Mouse (Mus musculus) small intestine, adult 2 months (tissue): ENCODE results near the gene Gucy2d. TPM values are rescaled to one million over a fixed set of nuclear protein-coding genes. Genes with fewer than 3 reads are reported as not detected.

Source experiments
- H3K27ac ChIP-seq: fragments of 200-500 bp; 2 replicates; pipeline ENCODE4 v1.5.1; 2012; ENCODE audit warnings: low read depth, low read length, control low read depth, inconsistent platforms; ENCODE audit not compliant: insufficient read depth
- H3K27me3 ChIP-seq: fragments of 200-500 bp; 2 replicates; pipeline ENCODE4 v1.6.1; 2012; ENCODE audit warnings: mild to moderate bottlenecking, moderate library complexity, low read length, inconsistent platforms; ENCODE audit not compliant: control insufficient read depth, insufficient read depth
- H3K36me3 ChIP-seq: fragments of 200-500 bp; 2 replicates; pipeline ENCODE4 v1.6.1; 2012; ENCODE audit warnings: mild to moderate bottlenecking, low read length, control low read depth, inconsistent platforms; ENCODE audit not compliant: control insufficient read depth, insufficient read depth
- H3K4me1 ChIP-seq: fragments of 200-500 bp; 2 replicates; pipeline ENCODE4 v1.6.1; 2012; ENCODE audit warnings: low read length, inconsistent platforms, mixed read lengths; ENCODE audit not compliant: control insufficient read depth, insufficient read depth, insufficient read length
- H3K4me3 ChIP-seq: fragments of 200-500 bp; 2 replicates; pipeline ENCODE4 v1.5.1; 2012; ENCODE audit warnings: low read depth, mild to moderate bottlenecking, control low read depth, inconsistent platforms, low read length, moderate library complexity
- CTCF ChIP-seq: fragments of 200-500 bp; IDR thresholded peaks from 2 replicates; pipeline ENCODE4 v1.5.1; 2012; ENCODE audit warnings: low read depth, mild to moderate bottlenecking, control low read depth, inconsistent platforms, low read length, moderate library complexity, mixed read lengths; ENCODE audit not compliant: insufficient replicate concordance, insufficient read length; ENCODE audit errors: extremely low read depth
- POLR2A ChIP-seq: fragments of 200-500 bp; IDR thresholded peaks from 2 replicates; pipeline ENCODE4 v1.6.1; 2012; ENCODE audit warnings: low read depth, mild to moderate bottlenecking, control low read depth, inconsistent platforms, low read length, moderate library complexity
- WGBS: fragments of 180-500 bp; shearing (Covaris S2); methylation state at CpG from one replicate; pipeline ENCODE4 v1.1.7; 2018; 5-methylcytosine and 5-hydroxymethylcytosine counted together
- polyA plus RNA-seq: library from polyadenylated mRNA; depleted of rRNA; stranded (reverse); fragments of >200 nt; gene quantifications from 2 replicates; pipeline ENCODE4 v1.2.3, GENCODE M21; 2012

Gucy2d gene
- polyA plus RNA-seq, 1 experiment: not detected

DNA sequence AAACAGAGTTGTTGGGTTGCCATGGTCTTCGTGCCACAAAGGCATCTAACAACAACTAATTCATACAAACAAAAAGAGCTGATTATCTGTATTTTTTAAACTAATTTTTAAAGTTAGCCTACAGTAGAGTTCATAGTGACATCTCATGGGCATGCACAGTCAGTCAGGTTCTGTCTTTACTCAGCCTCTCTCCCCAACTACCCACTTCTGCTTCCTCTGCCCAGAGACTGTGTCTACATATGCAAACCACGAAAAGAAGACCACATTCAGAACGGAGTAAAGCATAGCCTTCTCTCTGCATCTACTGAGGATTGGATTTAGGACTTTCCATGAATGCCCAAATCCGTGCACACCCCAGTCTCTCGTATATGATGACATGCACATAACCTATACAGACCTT lies 32.6 kb upstream of the Gucy2d start:
- H3K27me3 ChIP-seq: no peaks in the 10 kb centered on the region
- peaks cover 6% of the 10 kb centered on the region; the same call in 1 of the 2 replicates for H3K4me1 ChIP-seq
- TF ChIP-seq POLR2A (no peak), CTCF (no peak)
- no peak overlapping the region for H3K4me3 ChIP-seq
- 79% methylated on average over 5 of the region's 5 CpGs for WGBS
- H3K36me3 ChIP-seq: no peaks in the 10 kb centered on the region
- H3K27ac ChIP-seq: no peak overlapping the region

DNA sequence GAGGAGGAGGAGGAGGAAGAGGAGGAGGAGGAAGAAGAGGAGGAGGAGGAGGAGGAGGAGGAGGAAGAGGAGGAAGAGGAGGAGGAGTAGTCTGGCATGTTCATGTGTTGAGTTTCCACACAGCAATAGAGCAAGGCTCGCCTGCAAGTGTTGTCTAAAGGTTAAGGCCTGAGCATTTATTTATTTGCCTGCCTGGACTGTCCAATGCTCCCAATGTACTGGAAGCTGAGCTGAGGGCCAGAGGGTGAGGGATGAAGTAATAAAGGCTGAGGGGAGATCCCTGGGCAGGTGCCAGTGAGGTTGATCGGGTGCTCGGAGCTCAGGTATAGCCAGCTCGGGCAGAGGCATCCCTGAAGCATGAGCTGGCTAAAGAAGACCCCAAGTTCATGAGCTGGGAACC lies 27.1 kb upstream of the Gucy2d start:
- TF ChIP-seq POLR2A (no peak), CTCF (no peak)
- Histone ChIP-seq H3K4me3 (no peak overlapping the region), H3K36me3 (no peaks in the 10 kb centered on the region), H3K27me3 (no peaks in the 10 kb centered on the region), H3K4me1 (peaks cover 14% of the 10 kb centered on the region; the same call in 1 of the 2 replicates), H3K27ac (no peak overlapping the region)
- WGBS: 92% methylated on average over 4 of the region's 4 CpGs

DNA sequence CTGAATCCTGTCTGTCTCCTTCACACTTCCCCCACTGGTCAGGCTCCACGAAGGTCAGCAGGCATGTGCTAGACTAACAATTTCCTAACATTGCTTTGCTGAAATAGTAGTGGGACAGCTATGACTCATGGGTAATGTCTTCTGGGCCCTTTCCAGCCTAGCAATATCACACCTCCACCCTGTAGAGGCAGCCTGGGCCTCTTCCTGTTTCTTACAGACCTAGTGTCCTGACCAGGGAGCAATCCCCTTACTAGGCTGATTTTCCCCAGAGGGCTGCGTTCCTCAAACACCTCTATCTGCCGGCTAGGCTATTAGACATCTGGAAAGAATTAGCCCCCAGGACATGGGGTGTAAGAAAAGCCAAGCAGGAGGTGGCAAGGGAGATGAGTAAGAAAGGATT lies 24.7 kb upstream of the Gucy2d start:
- Histone ChIP-seq H3K27ac (no peak overlapping the region), H3K27me3 (no peaks in the 10 kb centered on the region), H3K4me3 (no peak overlapping the region), H3K4me1 (peaks cover 21% of the 10 kb centered on the region), H3K36me3 (no peaks in the 10 kb centered on the region)
- TF ChIP-seq POLR2A (no peak), CTCF (no peak)
- 43% methylated on average over 3 of the region's 3 CpGs for WGBS

DNA sequence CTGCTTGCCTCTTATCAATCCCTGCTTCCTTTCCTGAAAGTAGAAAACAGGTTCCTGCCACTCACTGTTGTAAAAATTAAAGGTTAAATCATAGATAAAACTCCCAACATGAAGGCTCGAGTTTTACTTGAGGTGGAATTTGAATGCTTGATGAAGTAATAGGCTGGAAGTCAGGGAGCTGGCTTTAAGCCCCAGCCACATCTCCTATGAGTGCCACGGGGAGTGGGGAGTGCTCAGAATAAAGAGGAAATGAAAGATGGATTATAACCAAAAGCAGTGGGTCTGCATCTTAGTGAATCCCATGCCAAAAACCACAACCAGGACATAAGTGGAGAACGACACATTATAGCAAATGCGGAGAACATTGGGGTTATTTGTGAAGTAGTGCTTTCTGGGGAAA lies 24.2 kb upstream of the Gucy2d start:
- Histone ChIP-seq H3K36me3 (no peaks in the 10 kb centered on the region), H3K4me3 (no peak overlapping the region), H3K27me3 (no peaks in the 10 kb centered on the region), H3K27ac (no peak overlapping the region), H3K4me1 (peaks cover 19% of the 10 kb centered on the region)
- 57% methylated on average over 4 of the region's 4 CpGs for WGBS
- TF ChIP-seq POLR2A (no peak), CTCF (no peak)

DNA sequence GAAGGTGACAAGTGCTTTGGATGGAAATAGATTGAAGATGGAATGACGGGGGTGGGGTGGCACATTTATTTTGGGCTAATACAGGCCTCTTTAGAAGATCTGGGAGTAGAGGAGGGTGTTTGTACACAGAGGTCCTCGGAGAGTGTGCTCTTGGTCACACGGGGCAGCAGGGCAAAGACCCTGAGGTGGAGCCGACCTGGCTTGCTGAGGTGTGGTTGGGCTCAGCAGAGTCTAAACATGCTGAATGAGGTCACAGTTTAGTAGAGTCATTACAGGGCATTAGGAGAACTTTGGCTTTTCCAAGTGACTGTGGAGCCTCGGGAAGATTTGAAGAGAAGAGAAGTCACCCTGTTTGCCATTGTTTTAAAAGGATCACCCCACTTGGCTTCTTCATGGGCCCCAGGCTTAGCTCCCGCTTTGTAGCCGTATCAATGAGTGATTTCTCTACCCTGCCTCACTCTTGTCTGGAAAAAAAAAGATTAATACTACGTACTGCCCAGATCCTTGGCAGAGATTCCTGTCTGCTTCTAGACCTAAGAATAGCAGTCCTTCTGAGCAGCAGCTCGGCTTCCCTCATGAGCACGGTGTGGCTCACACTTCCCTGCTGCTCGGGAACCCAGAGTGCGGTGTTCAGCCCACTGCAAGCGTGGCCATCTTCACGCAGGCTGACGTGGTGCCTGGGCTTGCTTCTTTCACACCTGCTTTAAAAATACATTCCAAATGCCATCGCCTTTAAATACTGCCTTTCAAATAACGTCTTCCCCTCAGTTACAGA lies 22.0 kb upstream of the Gucy2d start:
- Histone ChIP-seq H3K27ac (peak overlapping the region; percentile 24; the same call in 1 of the 2 replicates), H3K4me1 (peaks cover 16% of the 10 kb centered on the region), H3K4me3 (no peak overlapping the region), H3K27me3 (no peaks in the 10 kb centered on the region), H3K36me3 (no peaks in the 10 kb centered on the region)
- WGBS: 69% methylated on average over 17 of the region's 17 CpGs
- TF ChIP-seq CTCF (no peak), POLR2A (no peak)

DNA sequence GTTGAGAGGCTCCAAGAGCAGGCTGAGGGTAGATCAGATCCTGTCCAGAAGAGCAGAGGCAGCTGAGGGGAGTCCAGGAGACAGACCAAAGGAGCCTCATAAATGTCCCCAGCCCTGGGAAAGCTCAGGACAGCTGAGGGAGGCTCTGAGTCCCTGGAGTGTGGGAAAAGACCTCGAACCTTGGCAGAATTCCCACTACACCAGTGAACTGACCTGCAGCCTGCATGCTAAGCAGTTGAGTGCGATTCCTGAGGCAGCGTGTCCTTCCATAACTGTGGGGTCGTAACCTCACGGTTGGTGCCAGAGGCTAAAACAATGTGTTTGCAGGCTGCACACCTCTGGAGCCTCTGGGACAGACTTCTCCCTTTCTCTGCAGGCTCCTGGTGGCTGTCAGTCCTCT lies 20.9 kb upstream of the Gucy2d start:
- Histone ChIP-seq H3K27ac (no peak overlapping the region), H3K27me3 (no peaks in the 10 kb centered on the region), H3K4me3 (no peak overlapping the region), H3K36me3 (no peaks in the 10 kb centered on the region), H3K4me1 (peaks cover 16% of the 10 kb centered on the region)
- TF ChIP-seq CTCF: no peak
- no peak for TF ChIP-seq POLR2A
- WGBS: 58% methylated on average over 5 of the region's 5 CpGs

DNA sequence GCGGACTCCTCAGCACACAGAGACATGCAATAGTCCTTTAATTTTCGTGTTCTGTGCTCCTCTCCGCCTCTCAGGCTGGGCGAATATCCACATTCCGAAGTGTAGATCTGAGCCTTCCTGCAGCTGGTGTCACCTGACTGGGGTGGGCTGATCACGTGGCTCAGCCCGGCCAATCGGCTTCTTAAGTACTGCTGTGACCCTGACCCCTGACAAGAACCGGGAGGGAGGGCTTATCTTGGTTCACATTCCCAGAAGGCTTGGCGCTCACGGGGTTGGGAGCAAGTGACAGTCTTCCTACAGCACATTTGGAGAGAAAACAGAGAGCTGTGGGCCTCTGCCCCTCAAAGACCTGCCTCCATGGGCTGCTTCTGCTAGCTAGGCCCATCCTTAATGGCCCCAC lies 16.7 kb upstream of the Gucy2d start:
- WGBS: 84% methylated on average over 11 of the region's 11 CpGs
- H3K4me3 ChIP-seq: no peak overlapping the region
- TF ChIP-seq CTCF (no peak), POLR2A (no peak)
- no peaks in the 10 kb centered on the region for H3K36me3 ChIP-seq
- H3K4me1 ChIP-seq: peaks cover 10% of the 10 kb centered on the region
- H3K27me3 ChIP-seq: no peaks in the 10 kb centered on the region
- H3K27ac ChIP-seq: no peak overlapping the region
